8 mouse cellular contexts compared by ENCODE assay signal in the genomic region with DNA sequence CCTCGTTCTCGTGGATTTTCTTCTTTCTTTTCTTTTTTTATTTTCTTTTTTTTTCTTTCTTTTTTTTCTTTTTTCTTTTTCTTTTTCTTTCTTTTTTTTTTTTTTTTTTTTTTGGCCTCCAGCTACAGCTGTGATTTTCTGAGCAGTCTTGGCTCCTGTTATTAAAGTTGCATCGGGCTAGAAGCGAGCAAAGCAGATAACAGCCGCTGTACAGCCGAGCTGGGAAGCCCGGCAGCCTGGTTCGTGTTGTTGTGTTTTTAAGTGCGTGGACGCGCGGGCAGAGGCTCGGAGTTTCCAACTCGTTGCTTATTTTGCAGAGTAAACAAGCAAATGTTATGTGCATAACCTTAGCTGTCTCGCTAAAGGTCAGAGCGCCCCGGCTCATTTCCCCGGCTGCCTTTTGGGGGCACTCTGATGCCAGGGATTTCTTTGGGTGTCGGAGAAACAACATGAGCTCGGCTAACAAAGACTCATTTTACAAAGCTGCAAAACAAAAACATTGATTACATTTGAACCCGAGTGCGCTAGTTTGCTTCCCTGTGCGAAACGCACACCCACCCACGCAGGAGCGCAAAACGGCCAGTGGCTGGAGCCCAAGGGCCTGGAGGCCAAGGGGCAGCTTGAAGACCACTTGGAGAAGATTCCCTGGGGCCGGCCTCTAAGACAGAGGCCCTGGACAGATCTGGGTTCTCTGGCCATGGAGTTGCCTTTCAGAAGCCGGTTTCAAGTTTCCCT.
DNase-seq lines count a peak whose midpoint lies in the region; ATAC-seq and TF ChIP-seq lines count a peak whose summit lies in the region.

No protein-coding gene starts in this region.

- H3K27me3 ChIP-seq in cerebellum, adult 2 months (ENCODE audit: control insufficient read depth, insufficient read depth, low read length) = peaks cover under 1% of the 10 kb centered on the region; the same call in 1 of the 2 replicates
- no peaks in the 10 kb centered on the region for H3K27me3 ChIP-seq in forebrain, embryonic 11.5 days (ENCODE audit: control insufficient read depth, insufficient read depth, low read length)
- no peaks in the 10 kb centered on the region for H3K27me3 ChIP-seq in heart, embryonic 14.5 days (ENCODE audit: control insufficient read depth, insufficient read depth, low read length)
- H3K27me3 ChIP-seq in kidney, embryonic 16.5 days (ENCODE audit: insufficient read depth, low read length) = no peaks in the 10 kb centered on the region; the same call in 1 of the 2 replicates
- 0 out of 2 replicates have a peak, but pooled peaks cover 3% of the 10 kb centered on the region for H3K27me3 ChIP-seq in limb, embryonic 14.5 days (ENCODE audit: control insufficient read depth, insufficient read depth, low read length)
- peaks cover 2% of the 10 kb centered on the region; the same call in 1 of the 2 replicates for H3K27me3 ChIP-seq in midbrain, embryonic 16.5 days (ENCODE audit: control insufficient read depth, insufficient read depth, low read depth, low read length)
- H3K27me3 ChIP-seq in testis, adult 2 months (ENCODE audit: control insufficient read depth, insufficient read depth, low read length) = no peaks in the 10 kb centered on the region

- H3K9ac ChIP-seq in forebrain, embryonic 11.5 days (ENCODE audit: low read length) = peak overlapping the region; percentile 60
- peak overlapping the region; percentile 64 for H3K9ac ChIP-seq in heart, embryonic 14.5 days (ENCODE audit: low read length)
- H3K9ac ChIP-seq in kidney, embryonic 16.5 days (replicated peaks; ENCODE audit: low read length) = peak overlapping the region; percentile 76
- peak overlapping the region; percentile 40 for H3K9ac ChIP-seq in limb, embryonic 14.5 days (ENCODE audit: low read depth, low read length, severe bottlenecking)
- H3K9ac ChIP-seq in midbrain, embryonic 16.5 days (ENCODE audit: low read depth, low read length) = peak overlapping the region; percentile 62

- ATAC-seq in forebrain, embryonic 11.5 days (replicated peaks; ENCODE audit: low FRiP score) = peak; percentile 27; the same call in 1 of the 2 replicates
- ATAC-seq in heart, embryonic 14.5 days (ENCODE audit: insufficient number of reproducible peaks, insufficient read depth, low FRiP score, low read depth) = no peak
- peak; percentile 59 for ATAC-seq in kidney, embryonic 16.5 days (ENCODE audit: low FRiP score, low TSS enrichment)
- ATAC-seq in limb, embryonic 14.5 days (ENCODE audit: low FRiP score, low read depth) = no peak
- ATAC-seq in midbrain, embryonic 16.5 days = peak; percentile 62; the same call in 1 of the 2 replicates
- no peak for ATAC-seq in CD4-positive, CD25-positive, alpha-beta regulatory T cell, adult 4 months

- no peak overlapping the region for H3K27ac ChIP-seq in cerebellum, adult 2 months (ENCODE audit: insufficient read depth, low read length)
- no peak overlapping the region for H3K27ac ChIP-seq in forebrain, embryonic 11.5 days (ENCODE audit: low read depth, low read length)
- H3K27ac ChIP-seq in heart, embryonic 14.5 days (replicated peaks in 1 of 2; ENCODE audit: control insufficient read depth in 1 of 2, insufficient read depth in 1 of 2, low read depth in 2 of 2, low read length in 2 of 2) = peak overlapping the region; percentile 53 to 64; a peak in 2 of 4 replicates
- peak overlapping the region; percentile 90 for H3K27ac ChIP-seq in kidney, embryonic 16.5 days (ENCODE audit: low read length)
- H3K27ac ChIP-seq in limb, embryonic 14.5 days (replicated peaks; ENCODE audit: low read depth, low read length) = peak overlapping the region; percentile 75
- peak overlapping the region; percentile 63 for H3K27ac ChIP-seq in midbrain, embryonic 16.5 days (ENCODE audit: low read length)
- no peak overlapping the region for H3K27ac ChIP-seq in testis, adult 2 months (ENCODE audit: control insufficient read depth, insufficient read depth, low read depth, low read length)

- no peaks in the 10 kb centered on the region for H3K4me1 ChIP-seq in cerebellum, adult 2 months (ENCODE audit: control insufficient read depth, insufficient read depth, low read length)
- H3K4me1 ChIP-seq in forebrain, embryonic 11.5 days (replicated peaks; ENCODE audit: control insufficient read depth, insufficient read depth, low read length) = peaks cover 3% of the 10 kb centered on the region; the same call in 1 of the 2 replicates
- peaks cover 9 to 18% of the 10 kb centered on the region in 2 experiments for H3K4me1 ChIP-seq in heart, embryonic 14.5 days (ENCODE audit: control insufficient read depth in 2 of 2, insufficient read depth in 2 of 2, low read length in 2 of 2)
- peaks cover 49% of the 10 kb centered on the region for H3K4me1 ChIP-seq in kidney, embryonic 16.5 days (ENCODE audit: insufficient read depth, low read length)
- H3K4me1 ChIP-seq in limb, embryonic 14.5 days (ENCODE audit: control insufficient read depth, insufficient read depth, low read length) = peaks cover 44% of the 10 kb centered on the region
- peaks cover 13% of the 10 kb centered on the region for H3K4me1 ChIP-seq in midbrain, embryonic 16.5 days (ENCODE audit: control insufficient read depth, insufficient read depth, low read length)
- H3K4me1 ChIP-seq in testis, adult 2 months (ENCODE audit: control insufficient read depth, insufficient read depth, low read length) = peaks cover 5% of the 10 kb centered on the region; the same call in 1 of the 2 replicates

- H3K9me3 ChIP-seq in forebrain, embryonic 11.5 days (ENCODE audit: control insufficient read depth, low read length) = no peaks in the 10 kb centered on the region
- H3K9me3 ChIP-seq in heart, embryonic 14.5 days (ENCODE audit: control insufficient read depth, low read length) = no peaks in the 10 kb centered on the region
- no peaks in the 10 kb centered on the region for H3K9me3 ChIP-seq in kidney, embryonic 16.5 days (ENCODE audit: low read length)
- H3K9me3 ChIP-seq in limb, embryonic 14.5 days (ENCODE audit: control insufficient read depth, low read length) = no peaks in the 10 kb centered on the region
- no peaks in the 10 kb centered on the region for H3K9me3 ChIP-seq in midbrain, embryonic 16.5 days (replicated peaks; ENCODE audit: control insufficient read depth, low read length, poor library complexity, severe bottlenecking)

- 8% methylated on average over 29 of the region's 29 CpGs for WGBS in cerebellum, adult 2 months
- WGBS in forebrain, embryonic 11.5 days = 12% methylated on average over 29 of the region's 29 CpGs
- 6% methylated on average over 29 of the region's 29 CpGs for WGBS in heart, embryonic 14.5 days
- WGBS in kidney, embryonic 16.5 days = 7% methylated on average over 29 of the region's 29 CpGs
- 6% methylated on average over 29 of the region's 29 CpGs for WGBS in limb, embryonic 14.5 days
- 5% methylated on average over 29 of the region's 29 CpGs for WGBS in midbrain, embryonic 16.5 days

- H3K4me3 ChIP-seq in cerebellum, adult 2 months (replicated peaks; ENCODE audit: insufficient read depth, low read depth, low read length) = no peak overlapping the region
- H3K4me3 ChIP-seq in forebrain, embryonic 11.5 days (ENCODE audit: low read depth, low read length) = peak overlapping the region; percentile 22
- peak overlapping the region; percentile 31 to 47 for H3K4me3 ChIP-seq in heart, embryonic 14.5 days (ENCODE audit: control insufficient read depth in 1 of 2, insufficient read depth in 1 of 2, low read depth in 1 of 2, low read length in 2 of 2)
- peak overlapping the region; percentile 38 for H3K4me3 ChIP-seq in kidney, embryonic 16.5 days (ENCODE audit: low read length)
- peak overlapping the region; percentile 21; the same call in 1 of the 2 replicates for H3K4me3 ChIP-seq in limb, embryonic 14.5 days (replicated peaks; ENCODE audit: low read length)
- H3K4me3 ChIP-seq in midbrain, embryonic 16.5 days (ENCODE audit: low read depth, low read length) = peak overlapping the region; percentile 33
- peak overlapping the region; percentile 47 for H3K4me3 ChIP-seq in testis, adult 2 months (ENCODE audit: control insufficient read depth, low read depth, low read length)

- H3K36me3 ChIP-seq in forebrain, embryonic 11.5 days (ENCODE audit: control insufficient read depth, insufficient read depth, low read length) = no peaks in the 10 kb centered on the region
- no peaks in the 10 kb centered on the region for H3K36me3 ChIP-seq in heart, embryonic 14.5 days (ENCODE audit: control insufficient read depth, insufficient read depth, low read length)
- no peaks in the 10 kb centered on the region for H3K36me3 ChIP-seq in kidney, embryonic 16.5 days (ENCODE audit: insufficient read depth, low read length)
- no peaks in the 10 kb centered on the region for H3K36me3 ChIP-seq in limb, embryonic 14.5 days (ENCODE audit: control insufficient read depth, insufficient read depth, low read length)
- no peaks in the 10 kb centered on the region for H3K36me3 ChIP-seq in midbrain, embryonic 16.5 days (ENCODE audit: control insufficient read depth, insufficient read depth, low read length)
- no peaks in the 10 kb centered on the region for H3K36me3 ChIP-seq in testis, adult 2 months (ENCODE audit: control insufficient read depth, insufficient read depth, low read length)

- H3K4me2 ChIP-seq in forebrain, embryonic 11.5 days (ENCODE audit: low read depth, low read length, severe bottlenecking) = peak overlapping the region; percentile 50
- H3K4me2 ChIP-seq in heart, embryonic 14.5 days (ENCODE audit: low read length) = peak overlapping the region; percentile 58
- H3K4me2 ChIP-seq in kidney, embryonic 16.5 days (replicated peaks; ENCODE audit: low read depth, low read length) = peak overlapping the region; percentile 64
- peak overlapping the region; percentile 51 for H3K4me2 ChIP-seq in limb, embryonic 14.5 days (replicated peaks; ENCODE audit: low read depth, low read length, severe bottlenecking)
- peak overlapping the region; percentile 69 for H3K4me2 ChIP-seq in midbrain, embryonic 16.5 days (ENCODE audit: low read length)

- no peak for TF ChIP-seq POLR2A in cerebellum, adult 2 months (IDR thresholded peaks at IDR 0.05; ENCODE audit: borderline replicate concordance, insufficient read depth, low read length)
- no peak for TF ChIP-seq POLR2A in limb, embryonic 14.5 days (IDR thresholded peaks at IDR 0.05; ENCODE audit: borderline replicate concordance, extremely low read depth, insufficient read depth, insufficient read length)
- TF ChIP-seq POLR2A in testis, adult 2 months (IDR thresholded peaks at IDR 0.05; ENCODE audit: control insufficient read depth, low read depth, low read length) = no peak

- no peak for TF ChIP-seq CTCF in cerebellum, adult 2 months (IDR thresholded peaks at IDR 0.05; ENCODE audit: borderline replicate concordance, insufficient read depth, low read depth, low read length)
- no peak for TF ChIP-seq CTCF in testis, adult 2 months (IDR thresholded peaks at IDR 0.05; ENCODE audit: control insufficient read depth, insufficient read depth, insufficient replicate concordance, low read depth, low read length)

- DNase-seq in cerebellum, adult 2 months = peak; percentile 33 to 40
- peak; percentile 70 for DNase-seq in forebrain, embryonic 11.5 days (ENCODE audit: low spot score)
- DNase-seq in limb, embryonic 14.5 days (ENCODE audit: low spot score) = peak; percentile 55

Comparison
In these comparisons a context has a peak if more than half of its experiments do, and no peak if none do; other contexts are left out.
1. H3K27ac ChIP-seq: peak in heart, embryonic 14.5 days (2 of 2), kidney, embryonic 16.5 days (single experiment), limb, embryonic 14.5 days (single experiment) and midbrain, embryonic 16.5 days (single experiment); none in cerebellum, adult 2 months (single experiment), forebrain, embryonic 11.5 days (single experiment) and testis, adult 2 months (single experiment).
2. ATAC-seq: peak in forebrain, embryonic 11.5 days (single experiment), kidney, embryonic 16.5 days (single experiment) and midbrain, embryonic 16.5 days (single experiment); none in heart, embryonic 14.5 days (single experiment), limb, embryonic 14.5 days (single experiment) and CD4-positive, CD25-positive, alpha-beta regulatory T cell, adult 4 months (single experiment).
3. Peak in every context shown above with its lines, with median percentiles within 50 percentile points of each other: DNase-seq, H3K4me2 ChIP-seq and H3K9ac ChIP-seq.